Mouse (Mus musculus) neutrophil, adult 5-6 weeks (primary cell): ENCODE results near the gene Podxl2. TPM values are rescaled to one million over a fixed set of nuclear protein-coding genes. Genes with fewer than 3 reads are reported as not detected.

ENCODE experiments used
- ATAC-seq: fragments of 151-379, 151-347 bp; 2 replicates; pipeline ENCODE4 v1.8.0; 2017; ENCODE audit warnings: mild to moderate bottlenecking, moderate TSS enrichment; ENCODE audit not compliant: insufficient number of reproducible peaks, poor library complexity, low FRiP score, severe bottlenecking; ENCODE audit errors: extremely low read depth
- total RNA-seq: library from RNA; stranded (forward); fragments of 200-1000 nt; gene quantifications from 2 replicates; pipeline ENCODE4 v1.2.3, GENCODE M21; 2017

The Podxl2 gene
- 0.58 TPM in 1 of 2 replicates, not detected in the other for total RNA-seq

DNA sequence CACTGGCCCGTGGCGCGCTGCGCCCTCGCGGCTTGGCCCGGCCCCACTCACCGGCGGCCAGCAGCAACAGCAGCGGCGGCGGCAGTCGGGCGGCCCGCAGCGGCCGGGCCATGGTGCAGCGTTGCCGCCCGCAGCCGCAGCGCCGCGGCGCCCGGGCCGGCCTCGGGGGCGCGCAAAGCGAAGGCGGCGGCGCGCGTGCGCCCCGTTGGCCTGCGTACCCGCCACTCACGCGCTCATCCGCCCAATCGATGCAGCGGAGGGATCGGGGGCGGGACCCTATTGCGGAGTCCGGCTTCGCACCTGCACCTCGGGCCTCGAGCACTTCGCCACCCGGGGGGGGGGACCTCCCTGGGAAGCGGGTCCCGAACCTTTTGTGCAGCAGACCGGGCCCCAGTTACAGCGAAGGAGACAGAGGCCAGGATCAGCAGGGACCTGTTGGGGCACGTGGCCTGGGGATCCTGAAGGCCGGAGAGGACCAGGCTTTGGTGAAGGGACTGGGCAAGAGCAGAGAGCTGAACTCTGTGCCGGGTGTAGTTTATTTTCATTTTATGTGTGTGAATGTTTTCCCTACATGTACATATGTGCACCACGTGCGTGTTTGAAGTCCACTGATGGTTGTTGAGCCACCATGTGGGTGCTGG lies at the start of gene Podxl2:
Podxl2 (minus strand) TSS at position 177 of the 641 bp plus-strand sequence.
- no peak for ATAC-seq

DNA sequence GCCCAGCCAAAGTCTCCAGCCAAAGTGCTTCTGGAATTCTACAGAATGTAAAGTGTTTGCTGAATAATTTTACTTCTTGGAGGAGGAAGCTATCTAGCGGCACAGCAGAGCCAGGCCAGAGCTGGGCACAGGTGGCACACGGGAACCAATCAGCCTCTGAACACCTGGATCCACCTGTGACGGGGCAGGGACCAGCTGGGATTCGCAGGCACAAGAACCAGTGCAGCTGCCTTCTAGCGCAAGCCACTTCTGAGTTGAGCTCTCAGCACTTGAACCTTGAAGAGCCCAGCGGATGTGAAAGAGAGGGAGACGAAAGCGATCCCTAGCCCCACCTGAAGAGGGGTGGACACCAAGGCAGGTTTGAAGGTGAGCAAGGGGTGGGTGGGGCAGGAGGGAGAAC lies 44.0 kb upstream of the Podxl2 start:
- ATAC-seq = no peak

DNA sequence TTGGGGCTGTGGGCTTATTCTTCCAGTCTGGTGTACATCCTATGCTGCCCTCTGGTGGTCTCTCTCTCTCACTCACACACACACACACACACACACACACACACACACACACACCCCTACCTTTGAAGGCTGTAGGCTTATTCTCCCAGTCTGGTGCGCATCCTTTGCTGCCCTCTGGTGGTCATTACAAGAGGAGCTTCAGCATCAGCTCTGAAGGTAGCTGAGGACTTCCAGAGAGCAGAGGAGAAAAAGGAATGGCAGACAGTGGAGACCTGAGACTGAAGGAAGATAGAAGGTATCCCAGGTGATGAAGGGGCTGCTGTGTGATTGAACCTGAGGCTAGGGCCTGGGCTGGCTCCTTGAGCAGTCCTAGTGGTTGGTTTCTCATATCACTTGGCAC lies 41.3 kb upstream of the Podxl2 start:
- ATAC-seq = 0 out of 2 replicates have a peak, but pooled peaks have one; percentile 34

DNA sequence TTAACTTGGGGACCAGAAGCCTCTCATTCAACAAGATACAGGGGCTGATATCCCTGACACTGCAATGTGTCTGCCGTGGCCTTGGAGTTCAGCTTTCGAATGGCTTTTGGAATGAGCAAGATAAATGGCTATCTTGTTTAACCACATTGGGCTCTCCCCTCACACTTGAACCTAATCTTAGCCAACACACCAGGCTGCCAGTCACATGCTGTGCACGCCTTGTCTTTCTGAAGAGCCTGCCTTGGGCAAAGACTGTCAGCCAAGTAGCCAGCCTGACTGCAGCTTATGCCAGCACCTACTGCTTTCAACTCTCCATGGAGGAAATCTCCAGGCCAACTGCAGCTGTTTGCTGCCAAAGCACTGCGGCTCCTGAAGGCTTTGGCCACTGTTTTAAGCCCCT lies 40.7 kb upstream of the Podxl2 start:
- no peak for ATAC-seq

DNA sequence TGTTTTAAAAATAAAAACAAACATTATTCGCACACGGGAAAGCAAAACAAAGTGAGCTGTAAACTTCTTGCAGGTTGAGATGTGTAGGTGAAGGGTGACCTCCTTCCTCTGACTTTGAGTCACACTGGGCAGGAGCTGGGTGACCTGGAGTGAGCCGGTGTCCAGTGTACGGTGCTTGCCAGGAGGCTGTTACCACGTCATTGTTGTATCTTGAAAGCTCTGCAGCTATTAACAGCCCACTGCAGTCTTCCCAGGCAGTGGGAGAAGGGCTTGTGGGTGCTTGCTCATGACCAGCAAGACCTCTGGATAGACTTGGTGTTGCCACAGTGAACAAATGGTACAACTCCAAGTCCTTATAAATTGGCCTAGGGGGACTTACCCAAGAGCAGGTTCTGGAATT lies 40.0 kb upstream of the Podxl2 start:
- ATAC-seq = no peak

DNA sequence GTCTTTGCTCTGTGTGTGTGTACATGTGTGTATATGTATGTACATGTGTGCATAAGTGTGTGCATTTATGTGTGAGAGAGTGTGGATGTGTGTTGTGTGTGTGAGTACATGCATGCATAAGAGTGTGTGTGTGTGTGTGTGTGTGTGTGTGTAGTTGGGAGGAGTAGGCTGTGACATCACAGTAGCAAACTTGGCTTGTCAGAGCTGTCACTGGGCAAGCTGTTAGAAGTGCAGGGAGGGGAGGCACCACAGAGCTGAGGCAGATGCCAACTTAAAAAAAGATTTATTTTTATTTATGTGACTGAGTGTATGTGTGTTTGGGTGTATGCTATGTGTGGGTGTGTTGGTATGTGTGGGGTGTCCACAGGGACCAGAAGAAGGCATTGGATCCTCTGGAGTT lies 38.6 kb upstream of the Podxl2 start:
- ATAC-seq = no peak

DNA sequence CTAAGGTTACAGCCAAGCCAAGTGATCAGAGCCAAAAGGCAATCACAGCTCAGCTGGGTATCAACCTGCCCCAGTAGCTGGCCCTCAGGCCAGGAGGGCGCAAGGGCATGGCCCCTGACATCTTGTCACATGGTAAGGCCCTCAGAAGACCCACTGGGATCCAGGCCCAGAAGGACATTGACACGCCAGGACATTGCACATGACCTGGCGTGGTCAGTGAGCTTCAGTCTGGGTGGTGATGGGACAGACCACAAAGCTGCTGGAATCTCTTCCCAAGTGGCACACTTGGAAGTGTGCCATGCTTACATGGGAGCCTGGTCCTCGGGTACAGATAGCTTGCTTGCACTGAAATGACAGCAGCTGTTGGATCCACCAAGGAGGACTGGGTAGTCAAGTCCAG lies 38.2 kb upstream of the Podxl2 start:
- ATAC-seq = no peak

DNA sequence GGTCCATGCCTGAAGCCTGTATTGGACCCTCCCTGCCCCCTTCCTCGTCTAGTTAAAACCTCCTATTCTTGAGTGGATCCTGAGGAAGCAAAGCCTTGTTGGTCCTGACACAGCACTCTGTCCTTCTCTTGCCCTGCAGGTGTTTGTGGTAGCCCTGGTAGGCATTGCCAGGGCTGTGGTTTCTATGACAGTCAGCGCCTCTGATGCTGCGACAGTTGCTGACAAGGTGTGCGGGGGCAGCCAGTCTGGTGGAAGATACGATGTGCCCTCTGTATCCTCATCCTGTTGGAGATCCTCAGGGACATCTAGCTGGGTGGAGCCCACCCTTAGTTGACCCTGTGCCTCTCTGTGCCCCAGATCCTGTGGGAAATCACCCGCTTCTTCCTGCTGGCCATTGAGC lies 34.3 kb upstream of the Podxl2 start:
- ATAC-seq = no peak

DNA sequence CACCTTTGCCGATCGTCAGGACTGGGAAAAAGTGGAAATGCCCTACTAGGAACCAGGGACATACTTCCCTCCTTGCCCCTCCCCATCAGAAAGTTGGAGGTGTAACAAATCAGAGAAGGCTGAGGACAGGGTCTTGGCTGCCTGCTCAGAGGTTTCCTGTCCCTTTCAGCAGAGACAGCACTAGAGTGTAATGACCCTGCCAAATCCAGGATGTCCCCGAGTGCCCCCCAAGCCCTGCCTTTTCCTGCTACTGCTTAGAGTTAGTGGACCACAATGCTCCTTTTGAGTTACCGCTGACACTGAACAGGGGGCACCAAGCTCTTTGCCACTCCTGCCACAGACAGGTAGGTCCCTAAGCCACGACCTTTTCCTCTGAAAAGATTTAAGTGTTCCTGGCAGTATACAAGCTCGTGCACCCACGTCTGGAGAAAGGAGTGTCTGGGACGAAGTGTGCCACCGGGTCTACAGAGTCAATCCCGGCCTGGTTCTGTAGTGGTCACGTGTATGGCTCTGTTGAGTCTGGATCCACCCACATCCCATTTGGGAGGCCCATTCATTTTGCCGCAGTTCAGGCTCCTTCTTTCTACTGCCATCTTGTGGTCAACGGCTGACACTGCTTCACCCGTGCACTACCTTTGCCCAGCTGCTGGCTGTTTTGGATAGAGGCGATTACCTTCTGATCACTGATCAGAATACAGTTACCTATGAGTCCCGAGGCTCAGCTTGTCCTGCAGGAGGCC lies 31.7 kb upstream of the Podxl2 start:
- peak; percentile 24; the same call in 1 of the 2 replicates for ATAC-seq

DNA sequence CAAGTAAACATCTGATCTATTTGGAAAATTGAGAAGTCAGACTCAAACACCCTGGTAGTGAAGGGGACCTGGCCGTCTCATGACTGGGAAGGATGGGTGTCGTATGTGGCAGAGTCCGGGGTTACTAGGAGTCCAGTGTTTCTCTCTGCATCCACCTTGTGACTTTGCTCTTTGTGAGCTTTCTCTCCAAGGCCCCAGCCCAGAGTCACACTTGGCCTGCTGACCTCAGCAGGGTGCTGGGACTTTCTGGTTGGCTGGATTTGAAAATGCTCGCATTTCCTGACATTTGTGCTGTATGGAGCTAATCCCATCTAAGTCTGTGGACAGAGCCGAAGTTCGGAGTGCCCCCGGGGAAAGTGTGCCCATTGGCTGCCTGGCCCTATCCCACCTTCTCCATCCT lies 30.2 kb upstream of the Podxl2 start:
- no peak for ATAC-seq

DNA sequence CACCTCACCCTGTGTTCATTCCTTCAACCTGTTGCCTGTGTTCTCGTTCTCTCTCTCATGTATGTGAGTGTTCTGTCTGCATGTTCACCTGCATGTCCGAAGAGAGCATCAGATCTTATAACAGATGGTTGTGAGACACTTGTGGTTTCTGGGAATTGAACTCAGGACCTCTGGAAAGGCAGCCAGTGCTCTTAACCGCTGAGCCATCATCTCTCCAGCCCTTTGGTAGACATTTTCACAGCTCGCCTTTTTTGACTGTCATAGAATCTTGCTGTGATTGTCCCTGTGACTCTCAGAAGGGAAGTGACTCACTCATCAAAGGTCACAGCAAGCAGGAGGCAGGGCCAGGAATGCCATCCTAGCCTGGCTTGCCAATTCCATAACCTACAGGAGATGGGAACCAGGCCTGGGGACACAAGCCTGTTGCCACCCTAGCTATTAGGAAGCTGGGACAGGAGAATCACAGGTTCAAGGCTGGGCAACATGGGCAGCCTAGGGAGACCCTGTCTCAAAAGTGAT lies 29.7 kb upstream of the Podxl2 start:
- ATAC-seq = no peak

DNA sequence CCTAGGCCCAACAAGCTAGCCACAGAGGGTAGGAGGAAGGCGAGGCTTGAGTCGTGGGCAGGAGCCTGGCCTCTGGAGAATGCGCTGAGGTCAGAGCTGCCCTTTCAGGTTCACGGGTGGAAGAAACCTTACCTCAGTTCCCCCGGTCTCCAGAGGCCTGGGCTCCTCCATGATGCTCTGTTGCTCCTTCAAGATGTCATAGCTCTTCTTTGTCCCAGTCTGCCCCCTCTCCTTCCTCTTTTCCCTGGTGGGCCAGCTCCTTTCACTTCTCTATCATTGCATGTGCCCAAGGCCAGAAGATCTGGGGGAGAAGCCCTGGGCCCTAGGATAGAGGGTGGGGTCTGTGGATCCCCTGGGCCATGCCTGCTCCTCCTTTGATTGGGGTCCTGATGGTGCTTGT lies 28.9 kb upstream of the Podxl2 start:
- no peak for ATAC-seq

DNA sequence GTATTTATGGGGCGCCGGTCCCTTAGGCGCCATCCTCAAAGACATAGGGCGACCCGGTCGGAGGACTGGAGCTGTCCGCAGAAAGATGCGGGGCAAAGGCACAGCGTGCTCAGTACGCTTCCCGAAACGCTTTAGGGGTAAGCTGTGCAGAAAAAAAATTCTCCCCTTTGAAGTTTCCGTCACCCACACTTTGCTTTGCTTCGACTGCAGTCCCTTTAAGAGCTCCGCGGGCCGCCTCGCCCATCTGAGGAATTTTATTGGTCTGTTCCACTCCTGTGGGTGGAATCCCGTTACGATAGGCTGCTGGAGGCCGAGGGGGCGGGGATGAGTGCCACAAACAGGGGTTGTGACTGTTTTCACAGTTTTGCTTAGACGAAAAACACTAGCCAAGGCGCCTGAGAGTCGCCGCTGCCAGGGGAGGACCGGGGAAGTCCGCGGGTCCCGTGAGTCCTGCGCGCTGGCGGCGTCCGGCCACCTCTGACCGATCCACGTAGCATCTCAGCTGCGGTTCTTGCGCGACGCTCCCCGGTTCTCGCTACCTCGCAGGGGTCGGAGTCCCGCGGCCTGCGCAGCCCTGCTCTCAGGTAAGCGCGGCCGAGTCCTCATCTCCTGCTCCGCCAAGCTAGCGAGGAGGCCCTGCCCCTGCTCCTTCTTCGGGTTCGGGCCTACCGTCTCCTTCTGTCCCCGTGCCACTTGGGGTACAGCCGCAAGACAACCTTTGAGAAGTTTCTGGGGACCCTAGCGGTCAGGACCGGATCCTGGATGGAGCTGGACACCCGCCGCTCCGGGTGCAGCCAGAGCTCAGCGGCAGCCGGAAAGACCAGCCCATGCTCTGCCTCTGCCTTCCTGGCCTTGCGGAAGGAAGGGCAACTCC lies 27.3 kb upstream of the Podxl2 start, which contains the start of gene Tpra1:
Tpra1 (plus strand) TSS at position 305 of the 874 bp plus-strand sequence.
- peak; percentile 82 for ATAC-seq

DNA sequence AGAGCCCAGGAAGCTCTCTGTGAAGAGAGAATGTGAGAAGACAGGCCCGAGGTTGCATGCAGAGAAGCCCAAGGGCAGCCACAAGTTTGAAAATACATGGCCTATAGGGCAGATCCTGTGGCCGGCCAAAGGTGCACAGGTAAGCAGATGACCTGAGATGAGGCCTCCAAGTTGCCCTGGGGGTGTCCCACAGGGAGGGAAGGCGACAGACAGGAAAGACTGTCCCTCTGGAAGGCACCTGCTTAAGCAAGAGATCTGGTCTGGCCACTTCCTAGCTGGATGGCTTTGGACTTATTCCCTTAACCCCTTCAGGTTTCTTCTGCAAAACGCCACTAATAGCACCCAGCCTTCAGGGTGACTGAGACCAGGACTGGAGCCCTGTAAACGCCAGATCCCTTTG lies 26.6 kb upstream of the Podxl2 start:
- ATAC-seq = no peak

DNA sequence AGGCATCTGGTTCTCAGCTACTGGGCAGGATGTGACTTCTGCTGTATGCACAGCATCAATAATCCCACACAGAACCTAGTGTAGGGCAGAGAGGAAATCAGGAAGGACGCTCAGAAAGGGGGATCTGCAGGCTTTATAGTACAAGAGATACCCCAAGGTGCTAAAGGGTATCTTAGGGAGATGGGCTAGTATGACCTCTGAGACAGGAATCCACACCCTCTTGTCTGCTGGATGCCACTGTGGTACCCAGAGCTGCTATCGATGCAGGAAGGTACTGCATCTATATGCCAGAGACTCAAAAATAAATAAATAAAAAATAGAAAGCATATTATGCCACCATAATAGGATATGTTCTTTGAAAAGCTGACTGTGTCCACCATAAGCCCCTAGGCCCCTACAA lies 24.8 kb upstream of the Podxl2 start:
- ATAC-seq = no peak

DNA sequence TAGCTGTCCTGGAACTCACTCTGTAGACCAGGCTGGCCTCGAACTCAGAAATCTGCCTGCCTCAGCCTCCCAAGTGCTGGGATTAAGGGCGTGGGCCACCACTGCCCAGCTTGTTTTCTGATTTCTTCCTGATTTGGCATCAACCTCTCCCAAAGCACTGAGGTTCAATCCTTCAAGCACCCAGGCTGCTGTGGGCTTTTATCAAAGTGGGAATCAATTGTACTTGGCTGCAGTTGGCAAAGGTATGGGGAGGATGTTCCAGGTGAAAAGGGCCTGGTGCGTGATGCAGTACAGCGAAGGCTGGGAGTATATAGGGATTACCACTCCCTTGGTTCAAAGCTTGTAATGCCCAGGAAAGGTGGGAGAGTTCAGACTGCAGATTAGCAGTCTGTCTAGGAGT lies 24.2 kb upstream of the Podxl2 start:
- ATAC-seq = no peak

DNA sequence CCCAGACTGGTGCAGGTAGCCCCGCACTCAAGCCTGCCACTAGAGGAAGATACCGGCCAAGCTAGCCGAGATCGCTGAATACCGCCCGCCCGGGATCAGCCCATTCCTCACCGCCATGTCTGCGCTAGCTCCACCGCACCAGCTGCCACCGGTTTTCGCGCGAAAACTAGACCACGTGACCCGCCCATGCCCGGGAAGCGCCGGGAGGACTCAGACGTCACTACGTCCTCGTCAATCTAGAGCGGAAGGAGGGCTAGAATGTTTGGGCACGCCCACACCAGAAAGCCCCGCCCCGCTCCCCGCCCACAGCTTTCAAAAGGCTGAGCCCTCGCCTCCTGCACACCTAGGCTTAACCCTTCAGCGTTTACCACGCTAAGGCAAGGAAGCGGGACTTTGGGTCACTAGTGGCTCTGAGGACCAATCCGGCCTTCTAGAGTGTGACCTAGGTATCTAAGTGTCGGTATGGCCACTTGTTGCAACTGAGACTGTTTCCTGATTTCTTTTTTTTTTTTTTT lies 23.7 kb upstream of the Podxl2 start, which contains the start of gene Mcm2:
Mcm2 (minus strand) TSS at position 247 of the 515 bp plus-strand sequence.
- peak; percentile 69 for ATAC-seq

DNA sequence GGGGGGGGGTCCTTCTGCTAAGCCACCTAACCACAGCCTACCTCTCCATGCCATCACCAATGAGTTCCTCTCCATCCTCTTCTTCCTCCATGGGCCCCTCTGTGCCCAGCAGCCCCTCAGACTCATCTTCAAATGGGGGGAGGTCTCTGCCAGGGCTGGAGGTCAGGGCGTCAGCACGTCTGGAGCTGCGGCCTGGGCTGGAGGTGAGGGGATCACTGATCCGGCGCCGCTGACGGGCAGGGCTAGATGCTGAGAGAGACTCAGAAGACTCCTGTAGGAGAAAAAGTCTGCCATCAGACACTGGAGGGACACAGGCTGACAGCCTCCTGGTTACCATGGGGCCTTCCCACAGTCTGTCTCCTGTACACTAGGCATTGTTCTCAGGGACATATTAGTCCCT lies 22.4 kb upstream of the Podxl2 start:
- no peak for ATAC-seq

DNA sequence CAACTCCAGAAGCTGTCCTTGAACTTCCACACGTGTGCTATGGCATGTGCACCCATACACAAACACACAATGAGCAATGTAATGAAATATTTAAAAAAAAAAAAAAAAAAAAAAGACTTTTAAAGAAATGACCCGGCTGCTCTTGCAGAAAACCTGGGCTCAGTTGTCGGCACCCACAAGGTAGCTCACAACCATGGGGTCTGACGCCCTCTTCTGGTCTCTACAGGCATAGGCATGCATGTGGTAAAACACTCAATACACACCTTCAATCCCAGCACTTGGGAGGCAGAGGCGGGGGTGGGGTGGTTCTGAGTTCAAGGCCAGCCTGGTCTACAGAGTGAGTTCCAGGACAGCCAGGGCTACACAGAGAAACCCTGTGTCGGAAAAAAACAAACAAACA lies 21.1 kb upstream of the Podxl2 start:
- ATAC-seq = no peak
